Mouse (Mus musculus) neural tube, embryonic 12.5 days (tissue): ENCODE results near the gene Gm3752. TPM values are rescaled to one million over a fixed set of nuclear protein-coding genes. Genes with fewer than 3 reads are reported as not detected.
A peak's percentile ranks its signal among the peaks of the same experiment; 100 is the strongest.
"Not testable (repeated sequence)": the region's sequence is repeated elsewhere in the genome, so short reads cannot be mapped to it uniquely, and the experiment has no call there.

ENCODE experiments used
- ATAC-seq: fragments of 200-750 bp; cut with Nextera tagmentation; 2 replicates; pipeline ENCODE4 v1.8.0; 2017; ENCODE audit warnings: low read depth, mild to moderate bottlenecking, moderate TSS enrichment, moderate library complexity; ENCODE audit not compliant: low FRiP score
- H3K27ac ChIP-seq: fragments of 300-500 bp; sonication (generic); 2 replicates; pipeline ENCODE4 v1.5.1; 2016
- H3K27me3 ChIP-seq: fragments of 300-500 bp; sonication (generic); replicated peaks from 2 replicates; pipeline ENCODE4 v1.6.1; 2016; ENCODE audit warnings: mild to moderate bottlenecking
- H3K36me3 ChIP-seq: fragments of 300-500 bp; sonication (generic); 2 replicates; pipeline ENCODE4 v1.6.1; 2016; ENCODE audit warnings: mild to moderate bottlenecking
- H3K4me1 ChIP-seq: fragments of 300-500 bp; sonication (generic); 2 replicates; pipeline ENCODE4 v1.6.1; 2016
- H3K4me2 ChIP-seq: fragments of 300-500 bp; sonication (generic); replicated peaks from 2 replicates; pipeline ENCODE4 v1.6.1; 2016; ENCODE audit warnings: mild to moderate bottlenecking
- H3K4me3 ChIP-seq: fragments of 300-500 bp; sonication (generic); 2 replicates; pipeline ENCODE4 v1.5.1; 2016
- H3K9ac ChIP-seq: fragments of 300-500 bp; sonication (generic); 2 replicates; pipeline ENCODE4 v1.6.1; 2016; ENCODE audit warnings: mild to moderate bottlenecking
- H3K9me3 ChIP-seq: fragments of 300-500 bp; sonication (generic); 2 replicates; pipeline ENCODE4 v1.6.1; 2016; ENCODE audit warnings: mild to moderate bottlenecking
- WGBS: fragments of 180-500 bp; shearing (Covaris S2); methylation state at CpG from one replicate; pipeline ENCODE4 v1.1.7; 2016; 5-methylcytosine and 5-hydroxymethylcytosine counted together
- polyA plus RNA-seq: library from polyadenylated mRNA; unstranded; fragments of >200 nt; fragmentation: Nextera tagmentation; extraction: Ambion mirVana; gene quantifications from 2 replicates; pipeline ENCODE4 v1.2.1, GENCODE M21; 2016

Gm3752 gene
- 3.9 and 4.1 TPM in 2 replicates for polyA plus RNA-seq

DNA sequence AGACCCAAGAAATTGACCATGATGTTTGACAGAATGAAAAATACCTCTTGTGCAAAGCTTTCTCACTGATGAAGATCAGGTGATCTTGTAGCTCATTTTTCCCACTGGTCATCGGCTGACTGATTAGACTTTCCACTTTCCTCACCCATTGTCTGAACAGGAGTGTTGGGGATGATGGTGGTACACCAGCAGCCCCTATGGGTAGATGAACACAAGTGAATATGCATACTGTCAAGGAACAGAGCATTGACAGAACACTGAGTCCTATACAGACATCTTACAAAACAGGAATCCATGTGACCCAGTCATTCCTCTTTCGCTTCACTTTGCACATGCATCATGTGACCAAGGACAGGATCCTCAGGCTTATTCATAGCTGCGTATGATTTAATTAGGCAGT lies at the start of gene Gm3752:
Gm3752 (minus strand) TSS at position 101 of the 400 bp plus-strand sequence.
- not testable (repeated sequence) for H3K4me2 ChIP-seq, H3K27ac ChIP-seq, H3K27me3 ChIP-seq, H3K4me1 ChIP-seq, H3K9ac ChIP-seq, H3K36me3 ChIP-seq, H3K4me3 ChIP-seq, H3K9me3 ChIP-seq, ATAC-seq
- 75% methylated on average over 1 of the region's 3 CpGs for WGBS

DNA sequence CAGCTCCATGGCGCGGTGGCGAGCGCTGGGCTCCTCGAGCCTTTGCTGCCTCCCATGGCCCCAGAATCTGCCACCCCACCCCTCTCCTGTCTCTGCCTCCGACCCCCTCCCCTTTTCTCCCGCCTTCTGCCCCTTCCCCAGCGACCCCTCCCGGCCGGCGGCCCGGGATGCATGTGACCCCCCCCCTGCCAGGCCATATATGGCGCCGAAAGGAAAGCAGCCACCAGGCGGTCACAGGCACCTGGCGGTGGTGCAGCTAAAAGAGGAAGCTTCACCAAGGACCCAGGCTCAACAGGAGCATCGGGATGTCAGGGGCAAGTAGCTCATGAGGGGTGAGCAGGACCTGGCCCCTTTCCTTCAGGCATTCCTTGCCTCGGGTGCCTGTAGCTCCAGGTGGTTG lies 5.2 kb upstream of the Gm3752 start:
- H3K27ac ChIP-seq, H3K27me3 ChIP-seq, H3K9me3 ChIP-seq, H3K4me1 ChIP-seq, ATAC-seq, H3K36me3 ChIP-seq: not testable (repeated sequence)
- WGBS = 2% methylated on average over 13 of the region's 18 CpGs
- Histone ChIP-seq H3K4me3 (peak overlapping the region; percentile 39), H3K9ac (peak overlapping the region; percentile 38; the same call in 1 of the 2 replicates), H3K4me2 (peak overlapping the region; percentile 63)

DNA sequence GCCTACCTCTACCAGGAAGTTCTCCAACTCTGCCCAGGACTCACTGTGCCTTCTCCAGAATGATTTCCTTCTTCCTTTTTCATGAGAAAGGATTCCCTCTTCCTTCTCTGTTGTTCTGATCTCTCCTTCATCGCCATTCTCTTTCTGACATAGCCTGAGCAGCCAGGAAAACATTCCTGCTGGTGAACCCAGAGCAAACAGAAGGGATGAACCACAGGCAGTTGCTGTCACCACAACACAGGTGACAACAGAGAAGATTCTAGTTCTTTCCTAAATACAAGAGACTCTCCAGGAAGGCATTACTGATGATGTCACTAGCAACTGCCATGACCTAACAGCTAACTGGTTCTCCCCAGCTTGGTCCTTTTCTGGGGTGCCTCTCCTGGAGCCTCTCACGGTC lies 32.7 kb downstream of the Gm3752 start, which contains the start of gene Gm3755:
Gm3755 (minus strand) TSS at position 101 of the 400 bp plus-strand sequence.
- not testable (repeated sequence) for H3K36me3 ChIP-seq, H3K9ac ChIP-seq, H3K4me3 ChIP-seq, H3K9me3 ChIP-seq, H3K27ac ChIP-seq, ATAC-seq, H3K4me1 ChIP-seq, H3K27me3 ChIP-seq, H3K4me2 ChIP-seq
- WGBS = no CpG with 5 or more reads among the region's 2 CpGs

DNA sequence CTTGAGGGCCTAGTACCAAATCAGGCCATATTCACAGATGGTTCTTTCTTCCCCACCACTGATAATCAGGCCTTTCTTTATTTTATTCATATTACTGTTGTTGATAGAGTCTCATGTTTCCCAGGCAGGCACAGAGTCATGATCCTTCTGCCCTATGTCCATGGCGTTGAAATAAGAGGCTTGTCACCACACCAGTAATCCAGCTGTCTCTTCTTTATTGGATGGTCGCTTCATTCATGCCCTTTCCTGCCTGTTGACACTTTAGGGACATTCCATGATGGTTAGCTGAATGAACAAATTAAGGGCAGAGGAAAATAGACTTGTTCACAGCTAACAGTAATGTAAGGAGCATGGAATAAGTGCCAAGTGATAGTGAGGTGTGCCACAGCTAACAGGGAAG lies 61.1 kb downstream of the Gm3752 start:
- not testable (repeated sequence) for H3K4me3 ChIP-seq, H3K27ac ChIP-seq, H3K36me3 ChIP-seq, H3K27me3 ChIP-seq, H3K4me1 ChIP-seq, H3K9me3 ChIP-seq, H3K4me2 ChIP-seq, H3K9ac ChIP-seq, ATAC-seq
- WGBS = 83% methylated on average over 2 of the region's 2 CpGs

Other genes with a start within 250 kb of the Gm3752 start
- gene Gm3727, start 219.0 kb downstream of the Gm3752 start, polyA plus RNA-seq = not detected in 2 replicates
- 3.3 and 3.7 TPM in 2 replicates for gene Gm3739, start 168.7 kb downstream of the Gm3752 start, polyA plus RNA-seq
- not detected in 2 replicates for gene Gm5797, start 151.4 kb downstream of the Gm3752 start, polyA plus RNA-seq
- gene Gm8374, start 118.6 kb downstream of the Gm3752 start, polyA plus RNA-seq = not detected in 2 replicates
- 0.23 TPM in 1 of 2 replicates, not detected in the other for gene Gm3755, start 32.8 kb downstream of the Gm3752 start, polyA plus RNA-seq
- gene Gm3558, start 84.8 kb upstream of the Gm3752 start, polyA plus RNA-seq = 1.9 and 2.7 TPM in 2 replicates
- gene Gm10338, start 111.8 kb upstream of the Gm3752 start, polyA plus RNA-seq = not detected in 2 replicates
- gene Gm10128, start 160.2 kb upstream of the Gm3752 start, polyA plus RNA-seq = not detected in 2 replicates